Mouse (Mus musculus): ENCODE data around the gene Pold4.

GRCm38 (mm10) chr19:4202149-4202548, 29.6 kb upstream of the Pold4 start:
- TF ChIP-seq CTCF (IDR thresholded peaks at IDR 0.05) (no peak), EP300 (IDR thresholded peaks at IDR 0.05) (no peak)

All from lung, postnatal 0 days (tissue).